Mouse (Mus musculus) forebrain, embryonic 11.5 days (tissue): Measurements from ENCODE around the gene Cacnb1. TPM values are rescaled to one million over a fixed set of nuclear protein-coding genes. Genes with fewer than 3 reads are reported as not detected.
A peak's percentile ranks its signal among the peaks of the same experiment; 100 is the strongest.

Experiments used
- ATAC-seq: fragments of 200-750 bp; cut with Nextera tagmentation; replicated peaks from 2 replicates; pipeline ENCODE4 v1.8.0; 2017; ENCODE audit warnings: moderate TSS enrichment; ENCODE audit not compliant: low FRiP score
- DNase-seq: peaks from one replicate; pipeline ENCODE4 v3.0.0-alpha.2; 2017; ENCODE audit warnings: low spot score
- H3K27ac ChIP-seq: fragments of 300-500 bp; sonication (generic); 2 replicates; pipeline ENCODE4 v1.5.1; 2014; ENCODE audit warnings: low read depth, low read length
- H3K27me3 ChIP-seq: fragments of 300-500 bp; sonication (generic); 2 replicates; pipeline ENCODE4 v1.6.1; 2014; ENCODE audit warnings: mild to moderate bottlenecking, low read length, mixed read lengths; ENCODE audit not compliant: control insufficient read depth, insufficient read depth
- H3K36me3 ChIP-seq: fragments of 300-500 bp; sonication (generic); 2 replicates; pipeline ENCODE4 v1.6.1; 2014; ENCODE audit warnings: mild to moderate bottlenecking, low read length, moderate library complexity, mixed read lengths; ENCODE audit not compliant: control insufficient read depth, insufficient read depth
- H3K4me1 ChIP-seq: fragments of 300-500 bp; sonication (generic); replicated peaks from 2 replicates; pipeline ENCODE4 v1.6.1; 2014; ENCODE audit warnings: low read length, mixed read lengths; ENCODE audit not compliant: control insufficient read depth, insufficient read depth
- H3K4me2 ChIP-seq: fragments of 300-500 bp; sonication (generic); 2 replicates; pipeline ENCODE4 v1.6.1; 2014; ENCODE audit warnings: low read depth, mild to moderate bottlenecking, low read length, moderate library complexity, mixed read lengths; ENCODE audit not compliant: severe bottlenecking
- H3K4me3 ChIP-seq: fragments of 300-500 bp; sonication (generic); 2 replicates; pipeline ENCODE4 v1.5.1; 2014; ENCODE audit warnings: low read depth, low read length
- H3K9ac ChIP-seq: fragments of 300-500 bp; sonication (generic); 2 replicates; pipeline ENCODE4 v1.6.1; 2014; ENCODE audit warnings: low read length
- H3K9me3 ChIP-seq: fragments of 300-500 bp; sonication (generic); 2 replicates; pipeline ENCODE4 v1.6.1; 2016; ENCODE audit warnings: low read length, mixed read lengths; ENCODE audit not compliant: control insufficient read depth
- WGBS: fragments of 180-500 bp; shearing (Covaris S2); extraction: QIAGEN DNeasy Blood & Tissue Kit; methylation state at CpG from one replicate; pipeline ENCODE4 v1.1.7; 2014; 5-methylcytosine and 5-hydroxymethylcytosine counted together
- polyA plus RNA-seq: library from polyadenylated mRNA; unstranded; fragments of >200 nt; fragmentation: Nextera tagmentation; extraction: Ambion mirVana; gene quantifications from 2 replicates; pipeline ENCODE4 v1.2.1, GENCODE M21; 2014

The Cacnb1 gene
- 9.6 and 11.1 TPM in 2 replicates for polyA plus RNA-seq

DNA sequence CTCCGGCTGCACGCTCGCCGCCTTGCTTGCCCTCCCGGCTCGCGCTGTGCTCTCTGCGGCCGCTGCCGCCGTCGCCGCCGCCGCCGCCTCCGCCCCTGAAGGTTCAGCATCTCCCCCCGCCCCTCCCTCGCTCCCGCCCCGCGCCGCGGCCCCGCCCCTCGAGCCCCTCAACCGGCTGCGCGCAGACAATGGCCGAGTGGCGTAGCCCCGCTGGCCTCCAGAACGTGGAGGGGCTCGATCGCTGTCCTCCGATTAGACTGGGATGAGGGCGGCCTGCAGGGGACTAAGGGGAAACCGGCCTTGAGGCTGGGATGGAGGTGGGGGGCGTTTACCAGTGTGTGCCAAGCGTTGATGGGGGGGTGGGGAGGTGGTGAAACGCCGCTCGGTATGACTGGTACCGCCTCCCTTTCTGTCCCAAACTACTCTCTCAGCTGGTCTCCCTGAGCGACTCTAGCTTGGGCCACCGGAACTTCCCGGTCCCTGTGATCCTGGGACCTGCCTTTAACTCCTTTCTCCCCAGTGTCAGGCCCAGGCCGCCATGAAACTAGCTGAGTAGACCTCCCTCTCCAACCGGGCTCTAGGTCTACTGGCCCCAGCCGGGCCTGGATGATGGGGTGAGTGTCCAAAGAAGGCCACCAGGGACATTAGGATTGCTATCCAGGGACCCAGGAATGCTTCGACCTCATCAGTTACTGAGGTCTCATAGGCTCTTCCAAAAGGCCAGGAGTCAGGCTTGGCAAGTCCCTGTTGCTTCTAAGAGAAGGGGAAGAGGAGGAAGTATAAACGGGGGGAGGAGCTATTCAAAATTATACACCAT, at the start of gene Cacnb1:
TSS of gene Cacnb1 (minus strand) at position 480 of the 817 bp plus-strand sequence.
- Histone ChIP-seq H3K36me3 (no peaks in the 10 kb centered on the region), H3K27ac (peak within 1 kb of the TSS; percentile 80), H3K9me3 (no peaks in the 10 kb centered on the region), H3K4me1 (peaks cover 20% of the 10 kb centered on the region), H3K27me3 (no peaks in the 10 kb centered on the region), H3K9ac (peak within 1 kb of the TSS; percentile 85), H3K4me2 (peak within 1 kb of the TSS; percentile 94), H3K4me3 (peak within 1 kb of the TSS; percentile 77)
- ATAC-seq: peak; percentile 66
- peak; percentile 93 for DNase-seq
- 1% methylated on average over 50 of the region's 52 CpGs for WGBS

GRCm38 (mm10) chr11:98067255-98067654, 44.4 kb upstream of the Cacnb1 start:
- DNase-seq (no peak), ATAC-seq (no peak)
- Histone ChIP-seq H3K27ac (no peak overlapping the region), H3K36me3 (no peaks in the 10 kb centered on the region), H3K9ac (no peak overlapping the region), H3K27me3 (no peaks in the 10 kb centered on the region), H3K4me3 (no peak overlapping the region), H3K4me1 (no peaks in the 10 kb centered on the region), H3K9me3 (no peaks in the 10 kb centered on the region), H3K4me2 (no peak overlapping the region)
- 94% methylated on average over 21 of the region's 21 CpGs for WGBS

GRCm38 (mm10) chr11:98066201-98066600, 43.4 kb upstream of the Cacnb1 start:
- no peaks in the 10 kb centered on the region for H3K27me3 ChIP-seq
- ATAC-seq (no peak), DNase-seq (no peak)
- no peak overlapping the region for H3K4me3 ChIP-seq
- H3K36me3 ChIP-seq: no peaks in the 10 kb centered on the region
- WGBS: 89% methylated on average over 12 of the region's 12 CpGs
- no peak overlapping the region for H3K9ac ChIP-seq
- no peak overlapping the region for H3K4me2 ChIP-seq
- no peak overlapping the region for H3K27ac ChIP-seq
- no peaks in the 10 kb centered on the region for H3K4me1 ChIP-seq
- no peaks in the 10 kb centered on the region for H3K9me3 ChIP-seq

DNA sequence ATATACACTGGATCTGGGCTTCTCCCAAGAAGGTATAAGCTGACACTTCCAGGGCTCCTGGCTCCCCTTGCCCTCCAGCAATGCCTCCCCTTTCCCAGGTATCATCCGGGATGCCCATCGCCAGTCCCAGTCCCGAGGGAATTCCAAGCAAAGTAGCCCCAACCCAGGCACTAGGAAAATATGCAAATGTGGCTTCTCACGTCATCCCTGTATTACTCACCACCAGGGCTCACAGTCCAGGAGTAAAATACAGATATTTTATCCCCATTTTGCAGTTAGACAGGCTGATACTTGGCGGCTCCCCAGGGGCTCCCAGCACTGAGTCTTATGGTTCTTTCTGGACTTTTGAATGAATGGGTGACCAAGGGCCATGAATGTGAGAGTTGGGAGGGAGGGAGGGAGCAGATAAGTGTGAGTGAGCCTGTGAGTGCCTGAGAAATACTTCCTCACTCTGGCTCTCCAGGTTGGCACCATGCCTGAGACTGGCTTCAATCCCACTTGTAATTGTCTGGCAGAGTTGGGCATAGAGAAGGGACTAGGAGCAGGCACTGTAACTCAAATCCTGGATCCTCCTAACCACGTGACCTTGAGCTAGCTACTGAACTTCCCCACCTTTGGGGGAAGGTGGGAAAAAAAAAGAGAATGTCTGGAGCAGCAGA, 39.2 kb upstream of the Cacnb1 start:
- H3K4me1 ChIP-seq: no peaks in the 10 kb centered on the region
- no peak overlapping the region for H3K4me2 ChIP-seq
- ATAC-seq (no peak), DNase-seq (no peak)
- 62% methylated on average over 6 of the region's 6 CpGs for WGBS
- H3K27ac ChIP-seq: no peak overlapping the region
- no peaks in the 10 kb centered on the region for H3K9me3 ChIP-seq
- no peaks in the 10 kb centered on the region for H3K36me3 ChIP-seq
- no peaks in the 10 kb centered on the region for H3K27me3 ChIP-seq
- H3K4me3 ChIP-seq: no peak overlapping the region
- no peak overlapping the region for H3K9ac ChIP-seq

DNA sequence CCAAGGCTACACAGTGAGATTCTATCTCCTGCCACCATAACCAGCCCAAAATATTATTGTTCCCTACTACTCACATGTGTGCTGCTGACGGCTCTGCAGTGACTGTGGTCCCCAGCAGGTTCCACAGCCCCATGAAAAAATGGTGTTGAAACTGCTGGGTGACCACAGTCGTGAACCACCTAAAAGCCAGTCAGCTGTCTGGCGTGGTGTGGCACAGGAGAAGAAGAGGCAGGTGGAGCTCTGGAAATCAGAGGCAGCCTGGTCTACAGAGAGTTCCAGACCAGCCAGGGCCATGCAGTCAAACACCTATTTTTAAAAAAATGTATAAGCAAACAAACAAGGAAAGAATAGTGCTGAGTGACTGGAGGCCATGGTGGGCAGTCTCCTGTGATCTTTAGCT, 38.6 kb upstream of the Cacnb1 start:
- Histone ChIP-seq H3K27me3 (no peaks in the 10 kb centered on the region), H3K4me3 (no peak overlapping the region), H3K27ac (no peak overlapping the region), H3K9me3 (no peaks in the 10 kb centered on the region), H3K36me3 (no peaks in the 10 kb centered on the region), H3K4me1 (no peaks in the 10 kb centered on the region), H3K4me2 (no peak overlapping the region), H3K9ac (no peak overlapping the region)
- DNase-seq (no peak), ATAC-seq (no peak)
- 75% methylated on average over 3 of the region's 3 CpGs for WGBS

GRCm38 (mm10) chr11:98060104-98060692, 37.4 kb upstream of the Cacnb1 start:
- H3K4me3 ChIP-seq: no peak overlapping the region
- no peak overlapping the region for H3K4me2 ChIP-seq
- H3K27ac ChIP-seq: no peak overlapping the region
- DNase-seq (no peak), ATAC-seq (no peak)
- no peaks in the 10 kb centered on the region for H3K36me3 ChIP-seq
- no peak overlapping the region for H3K9ac ChIP-seq
- WGBS: 79% methylated on average over 4 of the region's 5 CpGs
- no peaks in the 10 kb centered on the region for H3K9me3 ChIP-seq
- H3K27me3 ChIP-seq: peaks cover 2% of the 10 kb centered on the region; the same call in 1 of the 2 replicates
- H3K4me1 ChIP-seq: no peaks in the 10 kb centered on the region

DNA sequence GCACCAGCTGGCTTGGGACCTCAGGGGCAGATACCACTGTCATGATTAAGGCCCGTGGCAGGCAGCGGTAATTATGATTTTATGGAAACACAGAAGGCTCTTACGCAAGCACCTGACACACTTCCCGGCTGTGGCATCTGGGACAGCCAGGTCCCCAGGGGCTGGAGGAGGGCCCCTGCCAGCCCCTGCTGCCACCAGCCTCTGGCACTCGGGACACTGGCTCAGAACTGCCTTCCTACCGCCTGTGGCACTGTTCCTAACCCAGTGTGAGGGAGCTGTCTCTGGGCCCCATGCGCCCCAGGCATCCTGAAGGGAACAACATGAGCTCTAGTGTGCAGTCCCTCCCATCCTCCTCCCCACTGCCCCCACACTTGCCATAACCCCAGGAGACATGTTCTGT, 36.8 kb upstream of the Cacnb1 start:
- no peak overlapping the region; the same call in 1 of the 2 replicates for H3K27ac ChIP-seq
- no peak overlapping the region for H3K9ac ChIP-seq
- ATAC-seq: no peak

DNA sequence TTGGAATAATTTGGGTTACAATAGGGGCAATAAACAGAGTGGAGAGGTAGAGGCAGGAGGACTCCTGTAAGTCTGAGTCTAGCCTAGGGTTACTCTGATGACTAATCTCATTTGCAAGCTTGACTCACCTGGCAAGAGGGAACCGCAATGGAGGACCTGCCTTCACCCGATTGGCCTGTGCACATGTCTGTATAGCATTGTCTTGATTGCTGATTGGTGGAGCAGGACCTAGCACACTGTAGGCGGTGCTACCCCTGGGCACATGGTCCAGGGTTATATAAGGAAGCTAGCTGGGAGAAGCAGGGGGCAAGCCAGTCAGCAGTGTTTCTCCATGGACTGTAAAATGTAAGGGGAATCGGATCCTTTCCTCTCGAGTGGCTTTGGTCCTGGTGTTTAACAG, 35.2 kb upstream of the Cacnb1 start:
- H3K4me1 ChIP-seq: 0 out of 2 replicates have a peak, but pooled peaks cover under 1% of the 10 kb centered on the region
- H3K4me2 ChIP-seq: no peak overlapping the region
- 86% methylated on average over 5 of the region's 5 CpGs for WGBS
- no peaks in the 10 kb centered on the region for H3K9me3 ChIP-seq
- H3K9ac ChIP-seq: no peak overlapping the region
- no peak overlapping the region for H3K4me3 ChIP-seq
- peaks cover 13% of the 10 kb centered on the region for H3K27me3 ChIP-seq
- no peak for ATAC-seq
- no peaks in the 10 kb centered on the region for H3K36me3 ChIP-seq
- H3K27ac ChIP-seq: no peak overlapping the region
- DNase-seq: no peak

More for the DNA sequence above, 36.8 kb upstream of the Cacnb1 start:
- Histone ChIP-seq H3K4me1 (no peaks in the 10 kb centered on the region), H3K4me2 (no peak overlapping the region), H3K9me3 (no peaks in the 10 kb centered on the region), H3K36me3 (no peaks in the 10 kb centered on the region), H3K27me3 (peaks cover 4% of the 10 kb centered on the region; the same call in 1 of the 2 replicates), H3K4me3 (no peak overlapping the region)
- DNase-seq: no peak
- 73% methylated on average over 7 of the region's 7 CpGs for WGBS
